Mouse (Mus musculus) hindbrain, embryonic 15.5 days (tissue): Measurements from ENCODE around the gene Trim2. TPM values are rescaled to one million over a fixed set of nuclear protein-coding genes. Genes with fewer than 3 reads are reported as not detected.

Experiments used
- ATAC-seq: fragments of 200-750 bp; cut with Nextera tagmentation; 2 replicates; pipeline ENCODE4 v1.8.0; 2017; ENCODE audit warnings: low read depth, moderate number of reproducible peaks, moderate TSS enrichment; ENCODE audit not compliant: low FRiP score
- H3K27ac ChIP-seq: fragments of 300-500 bp; sonication (generic); replicated peaks from 2 replicates; pipeline ENCODE4 v1.5.1; 2015; ENCODE audit warnings: mild to moderate bottlenecking, inconsistent platforms
- H3K27me3 ChIP-seq: fragments of 300-500 bp; sonication (generic); 2 replicates; pipeline ENCODE4 v1.6.1; 2015; ENCODE audit warnings: control low read depth, inconsistent platforms
- H3K36me3 ChIP-seq: fragments of 300-500 bp; sonication (generic); 2 replicates; pipeline ENCODE4 v1.6.1; 2015; ENCODE audit warnings: control low read depth, inconsistent platforms
- H3K4me1 ChIP-seq: fragments of 300-500 bp; sonication (generic); replicated peaks from 2 replicates; pipeline ENCODE4 v1.6.1; 2015; ENCODE audit warnings: control low read depth, inconsistent platforms
- H3K4me2 ChIP-seq: fragments of 300-500 bp; sonication (generic); 2 replicates; pipeline ENCODE4 v1.6.1; 2015; ENCODE audit warnings: moderate library complexity, mild to moderate bottlenecking, inconsistent platforms
- H3K4me3 ChIP-seq: fragments of 300-500 bp; sonication (generic); 2 replicates; pipeline ENCODE4 v1.5.1; 2015; ENCODE audit warnings: mild to moderate bottlenecking, inconsistent platforms
- H3K9ac ChIP-seq: fragments of 300-500 bp; sonication (generic); 2 replicates; pipeline ENCODE4 v1.6.1; 2015; ENCODE audit warnings: inconsistent platforms
- H3K9me3 ChIP-seq: fragments of 300-500 bp; sonication (generic); 2 replicates; pipeline ENCODE4 v1.6.1; 2016; ENCODE audit warnings: control low read depth, inconsistent platforms
- WGBS: fragments of 180-500 bp; shearing (Covaris S2); methylation state at CpG from one replicate; pipeline ENCODE4 v1.1.7; 2015; 5-methylcytosine and 5-hydroxymethylcytosine counted together
- polyA plus RNA-seq: library from polyadenylated mRNA; unstranded; fragments of >200 nt; fragmentation: Nextera tagmentation; extraction: Ambion mirVana; gene quantifications from 2 replicates; pipeline ENCODE4 v1.2.1, GENCODE M21; 2015

Trim2 gene
- polyA plus RNA-seq, result 139 and 145 TPM in 2 replicates

DNA sequence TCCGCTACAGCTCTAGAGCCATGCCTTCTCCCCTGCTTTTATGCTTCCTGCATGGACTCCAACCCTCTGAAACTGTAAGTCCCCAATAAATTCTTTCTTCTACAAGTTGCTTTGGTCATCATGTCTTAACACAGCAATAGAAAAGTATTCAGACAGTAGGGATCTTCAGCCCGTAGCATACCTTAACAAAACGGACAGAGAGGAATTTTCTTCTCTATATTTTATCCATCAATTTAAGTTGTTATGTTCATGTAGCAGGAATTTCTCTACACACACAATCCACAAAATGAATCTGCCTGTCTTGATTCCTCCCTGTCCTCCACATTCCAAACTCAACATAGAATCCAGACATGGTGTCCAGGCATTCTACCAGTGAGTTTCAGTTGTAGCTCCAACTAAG lies at the start of gene Trim2:
Trim2 (minus strand) TSS at position 101 of the 400 bp plus-strand sequence.
- no peaks in the 10 kb centered on the region for H3K27me3 ChIP-seq
- H3K36me3 ChIP-seq, result no peaks in the 10 kb centered on the region
- H3K4me1 ChIP-seq, result peaks cover 43% of the 10 kb centered on the region
- peak within 1 kb of the TSS; percentile 39 for H3K4me3 ChIP-seq
- H3K9me3 ChIP-seq, result no peaks in the 10 kb centered on the region
- H3K27ac ChIP-seq, result peak within 1 kb of the TSS; percentile 83
- peak within 1 kb of the TSS; percentile 67 for H3K4me2 ChIP-seq
- 92% methylated on average over 3 of the region's 3 CpGs for WGBS
- no peak within 1 kb of the TSS for H3K9ac ChIP-seq
- ATAC-seq, result no peak

DNA sequence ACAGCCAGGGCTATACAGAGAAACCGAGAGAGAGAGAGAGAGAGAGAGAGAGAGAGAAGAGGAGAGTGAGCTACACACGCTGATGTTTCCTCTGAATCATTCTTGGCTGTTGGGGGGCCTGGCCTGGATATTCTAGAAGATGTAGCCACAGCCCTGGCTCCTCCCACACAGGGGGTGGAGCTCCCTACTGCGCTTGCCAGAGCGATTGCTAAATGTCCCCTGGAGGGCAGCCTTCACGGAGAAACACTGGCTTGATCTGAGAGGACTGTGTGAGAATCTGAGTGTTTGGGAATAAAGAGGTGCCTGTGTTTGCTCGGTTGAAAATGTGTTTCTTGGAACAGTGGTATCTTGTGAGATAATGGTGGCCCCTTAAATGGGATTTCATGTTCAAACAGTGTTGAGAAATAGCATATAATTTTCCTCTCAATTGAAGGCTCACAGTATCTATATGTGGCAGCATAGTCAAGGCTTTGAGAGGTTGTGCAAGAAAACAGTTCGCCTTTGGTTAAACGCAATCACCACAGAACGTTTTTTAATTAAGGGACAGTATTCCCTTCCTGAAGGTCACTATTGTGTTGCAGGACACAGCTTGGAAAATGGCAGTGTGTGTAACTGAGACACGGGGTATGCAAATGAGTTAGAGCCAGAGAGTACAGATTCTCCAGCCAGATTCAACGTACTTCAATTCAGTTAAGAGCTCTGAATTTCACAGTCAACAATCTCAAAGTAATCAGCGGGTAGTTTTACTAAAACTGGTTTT lies 49.4 kb upstream of the Trim2 start:
- no peak overlapping the region for H3K4me3 ChIP-seq
- no peaks in the 10 kb centered on the region for H3K36me3 ChIP-seq
- no peak overlapping the region for H3K4me2 ChIP-seq
- H3K9ac ChIP-seq, result no peak overlapping the region
- 47% methylated on average over 12 of the region's 12 CpGs for whole genome bisulfite sequencing
- H3K9me3 ChIP-seq, result no peaks in the 10 kb centered on the region
- H3K4me1 ChIP-seq, result no peaks in the 10 kb centered on the region
- H3K27me3 ChIP-seq, result no peaks in the 10 kb centered on the region
- no peak overlapping the region for H3K27ac ChIP-seq
- 0 out of 2 replicates have a peak, but pooled peaks have one; percentile 15 for ATAC-seq

DNA sequence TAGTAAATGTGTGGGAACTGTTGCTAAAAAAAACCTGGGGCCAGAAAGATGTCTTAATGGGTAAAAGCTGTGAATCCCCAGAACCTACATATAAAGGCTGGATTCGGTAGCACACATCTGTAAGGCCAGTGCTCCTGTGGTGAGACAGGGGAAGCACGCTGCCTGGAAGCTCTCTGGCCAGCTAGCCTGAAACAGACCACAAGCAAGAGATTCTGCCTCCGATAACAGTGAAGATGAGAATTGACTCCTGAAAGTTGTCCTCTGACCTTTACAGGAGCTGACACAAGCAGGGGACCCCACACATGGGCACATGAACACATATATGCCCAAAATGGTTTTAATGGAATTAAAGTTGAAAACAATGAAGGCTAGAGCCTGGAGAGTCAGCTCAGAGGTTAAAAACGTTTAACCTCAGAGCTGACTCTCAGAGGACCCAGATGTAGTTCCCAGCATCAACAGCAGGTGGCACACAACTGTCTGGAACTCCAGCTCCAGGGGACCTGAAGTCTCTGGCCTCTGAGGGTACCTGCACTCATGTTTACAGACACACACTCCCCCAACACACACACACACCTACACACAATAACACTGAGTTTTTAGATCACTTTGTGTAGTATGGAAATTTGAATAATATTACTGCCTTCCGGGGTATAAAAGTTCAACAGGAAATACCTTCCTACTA lies 45.8 kb upstream of the Trim2 start:
- Histone ChIP-seq H3K4me3 (no peak overlapping the region), H3K27me3 (no peaks in the 10 kb centered on the region), H3K36me3 (no peaks in the 10 kb centered on the region), H3K9ac (no peak overlapping the region), H3K9me3 (no peaks in the 10 kb centered on the region), H3K4me2 (no peak overlapping the region), H3K27ac (no peak overlapping the region), H3K4me1 (no peaks in the 10 kb centered on the region)
- WGBS, result 50% methylated on average over 5 of the region's 5 CpGs
- ATAC-seq, result no peak

DNA sequence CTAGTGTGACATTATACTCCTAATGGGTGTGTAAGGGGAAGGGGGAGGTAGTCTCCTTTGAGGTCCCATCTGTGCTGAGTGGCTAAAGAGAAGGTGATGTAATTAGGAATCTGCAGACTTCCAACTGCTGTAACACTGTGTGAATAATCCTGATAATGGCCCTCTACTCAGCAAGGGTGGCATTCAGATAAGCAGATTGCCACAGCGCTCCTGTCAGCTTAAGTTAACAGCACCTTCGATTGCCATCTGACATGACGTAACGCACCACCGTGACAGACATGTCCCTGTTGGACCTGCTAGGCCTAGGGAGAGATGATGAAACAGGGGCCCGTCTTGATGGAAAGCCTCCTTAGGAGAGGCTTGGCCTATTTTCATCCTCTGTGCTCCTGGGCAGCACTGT lies 43.6 kb upstream of the Trim2 start:
- no peak overlapping the region for H3K27ac ChIP-seq
- ATAC-seq, result no peak
- H3K27me3 ChIP-seq, result no peaks in the 10 kb centered on the region
- H3K4me1 ChIP-seq, result peaks cover 12% of the 10 kb centered on the region
- no peaks in the 10 kb centered on the region for H3K36me3 ChIP-seq
- H3K9ac ChIP-seq, result no peak overlapping the region
- no peak overlapping the region for H3K4me2 ChIP-seq
- H3K4me3 ChIP-seq, result no peak overlapping the region
- WGBS, result 86% methylated on average over 6 of the region's 6 CpGs
- no peaks in the 10 kb centered on the region for H3K9me3 ChIP-seq

DNA sequence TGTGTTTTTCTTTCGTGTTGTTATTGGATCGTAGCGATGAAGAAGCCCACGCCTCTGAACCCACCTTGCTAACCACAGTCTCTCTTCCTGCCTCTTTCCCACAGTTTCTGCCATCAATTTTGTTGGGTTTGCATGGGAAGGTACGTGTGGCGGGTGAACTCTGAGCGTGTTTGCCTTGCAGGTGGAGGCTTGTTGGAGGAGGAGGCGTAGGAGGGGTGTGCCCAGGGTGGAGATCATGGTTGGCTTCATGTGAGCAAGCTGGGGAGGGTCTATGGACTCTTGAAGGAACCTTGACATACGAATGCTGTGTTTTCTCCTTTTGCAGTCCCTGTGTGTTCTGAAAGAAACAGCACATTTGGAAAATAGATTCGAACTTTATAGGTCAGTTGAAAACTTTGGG lies 43.1 kb upstream of the Trim2 start:
- no peaks in the 10 kb centered on the region for H3K36me3 ChIP-seq
- no peaks in the 10 kb centered on the region for H3K27me3 ChIP-seq
- no peak for ATAC-seq
- H3K9ac ChIP-seq, result no peak overlapping the region
- H3K4me1 ChIP-seq, result peaks cover 15% of the 10 kb centered on the region
- H3K4me2 ChIP-seq, result no peak overlapping the region
- H3K9me3 ChIP-seq, result no peaks in the 10 kb centered on the region
- no peak overlapping the region for H3K27ac ChIP-seq
- no peak overlapping the region for H3K4me3 ChIP-seq
- WGBS, result 95% methylated on average over 10 of the region's 10 CpGs

DNA sequence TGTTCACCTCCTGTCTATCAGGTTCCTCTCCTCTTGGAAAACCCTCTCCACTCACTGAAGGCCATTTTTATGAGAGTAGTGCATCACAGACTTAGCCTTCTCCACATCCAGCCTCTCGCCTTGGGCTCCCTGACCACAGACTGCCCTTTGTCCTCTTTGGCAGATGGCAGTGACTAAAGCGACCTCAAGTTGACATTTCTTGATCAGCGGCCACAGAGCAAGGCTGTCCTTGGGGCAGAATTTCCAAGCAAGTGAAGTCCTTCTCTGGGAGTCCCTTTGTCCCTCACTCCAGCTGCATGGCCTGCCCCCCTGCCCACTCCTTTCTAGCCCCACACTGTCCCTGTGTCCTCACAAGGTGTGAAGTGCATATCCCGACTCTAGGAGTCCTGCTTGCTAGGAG lies 40.7 kb upstream of the Trim2 start:
- H3K36me3 ChIP-seq, result no peaks in the 10 kb centered on the region
- H3K4me3 ChIP-seq, result no peak overlapping the region
- ATAC-seq, result no peak
- no peaks in the 10 kb centered on the region for H3K9me3 ChIP-seq
- H3K4me2 ChIP-seq, result no peak overlapping the region
- H3K27me3 ChIP-seq, result no peaks in the 10 kb centered on the region
- 68% methylated on average over 4 of the region's 4 CpGs for WGBS
- no peak overlapping the region for H3K9ac ChIP-seq
- H3K27ac ChIP-seq, result no peak overlapping the region
- peaks cover 15% of the 10 kb centered on the region for H3K4me1 ChIP-seq

DNA sequence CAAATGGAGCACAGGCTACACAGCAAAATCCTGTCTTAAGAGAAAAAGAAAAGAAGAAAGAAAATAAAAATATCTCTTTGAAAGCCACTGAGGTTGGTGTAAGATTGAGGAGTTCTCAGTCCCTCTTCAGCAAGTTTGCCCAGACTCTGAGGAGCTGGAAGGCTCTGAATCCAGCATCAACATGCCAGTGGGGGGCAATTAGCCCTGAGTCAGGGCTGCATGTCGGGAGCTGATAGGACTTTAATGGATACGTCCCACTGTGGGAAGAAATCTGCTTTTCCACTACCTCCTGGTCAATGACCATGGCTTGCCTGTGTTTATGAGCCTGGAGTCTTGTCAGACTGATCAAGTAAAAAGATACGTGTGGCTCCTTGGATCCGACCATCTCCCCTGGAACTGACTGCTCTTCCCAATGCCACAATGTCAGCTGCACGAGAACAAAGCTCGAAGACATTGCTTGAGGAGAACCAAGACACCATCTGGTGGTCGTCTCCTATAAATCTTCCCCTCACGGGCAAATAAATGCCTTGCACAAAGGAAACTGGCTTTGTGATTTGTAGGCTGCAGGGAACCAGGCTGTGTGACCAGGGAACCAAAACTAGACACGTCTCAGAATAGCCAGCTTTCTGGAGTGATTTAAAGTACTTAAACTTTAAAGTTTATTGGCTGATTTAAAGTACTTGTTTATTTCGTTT lies 39.9 kb upstream of the Trim2 start:
- no peaks in the 10 kb centered on the region for H3K27me3 ChIP-seq
- no peak overlapping the region for H3K27ac ChIP-seq
- ATAC-seq, result no peak
- H3K4me2 ChIP-seq, result no peak overlapping the region
- H3K9ac ChIP-seq, result no peak overlapping the region
- 22% methylated on average over 10 of the region's 10 CpGs for WGBS
- no peaks in the 10 kb centered on the region for H3K36me3 ChIP-seq
- no peaks in the 10 kb centered on the region for H3K9me3 ChIP-seq
- peaks cover 15% of the 10 kb centered on the region for H3K4me1 ChIP-seq
- H3K4me3 ChIP-seq, result no peak overlapping the region

DNA sequence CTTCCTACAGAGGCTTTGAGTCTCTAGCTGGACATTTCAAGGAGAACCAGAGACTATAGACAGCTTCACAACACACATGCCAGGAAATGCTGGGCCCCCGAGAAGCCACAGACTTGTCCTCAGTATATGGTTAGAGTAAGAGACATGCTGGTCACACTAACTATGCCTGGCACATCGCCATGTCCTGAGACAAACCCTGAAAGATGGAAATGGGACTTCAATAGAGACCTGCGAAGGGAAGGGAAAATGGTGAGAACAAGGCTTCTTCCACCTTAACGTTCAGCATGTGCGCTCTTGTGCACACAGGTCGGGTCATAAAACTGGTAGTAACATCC lies 38.9 kb upstream of the Trim2 start:
- no peaks in the 10 kb centered on the region for H3K36me3 ChIP-seq
- H3K9ac ChIP-seq, result 0 out of 2 replicates have a peak overlapping the region, but pooled peaks have one; percentile 40
- H3K27me3 ChIP-seq, result no peaks in the 10 kb centered on the region
- peak overlapping the region; percentile 65 for H3K4me2 ChIP-seq
- peaks cover 15% of the 10 kb centered on the region for H3K4me1 ChIP-seq
- H3K27ac ChIP-seq, result no peak overlapping the region
- no peaks in the 10 kb centered on the region for H3K9me3 ChIP-seq
- H3K4me3 ChIP-seq, result peak overlapping the region; percentile 34; the same call in 1 of the 2 replicates
- ATAC-seq, result no peak
- 54% methylated on average over 6 of the region's 6 CpGs for WGBS

DNA sequence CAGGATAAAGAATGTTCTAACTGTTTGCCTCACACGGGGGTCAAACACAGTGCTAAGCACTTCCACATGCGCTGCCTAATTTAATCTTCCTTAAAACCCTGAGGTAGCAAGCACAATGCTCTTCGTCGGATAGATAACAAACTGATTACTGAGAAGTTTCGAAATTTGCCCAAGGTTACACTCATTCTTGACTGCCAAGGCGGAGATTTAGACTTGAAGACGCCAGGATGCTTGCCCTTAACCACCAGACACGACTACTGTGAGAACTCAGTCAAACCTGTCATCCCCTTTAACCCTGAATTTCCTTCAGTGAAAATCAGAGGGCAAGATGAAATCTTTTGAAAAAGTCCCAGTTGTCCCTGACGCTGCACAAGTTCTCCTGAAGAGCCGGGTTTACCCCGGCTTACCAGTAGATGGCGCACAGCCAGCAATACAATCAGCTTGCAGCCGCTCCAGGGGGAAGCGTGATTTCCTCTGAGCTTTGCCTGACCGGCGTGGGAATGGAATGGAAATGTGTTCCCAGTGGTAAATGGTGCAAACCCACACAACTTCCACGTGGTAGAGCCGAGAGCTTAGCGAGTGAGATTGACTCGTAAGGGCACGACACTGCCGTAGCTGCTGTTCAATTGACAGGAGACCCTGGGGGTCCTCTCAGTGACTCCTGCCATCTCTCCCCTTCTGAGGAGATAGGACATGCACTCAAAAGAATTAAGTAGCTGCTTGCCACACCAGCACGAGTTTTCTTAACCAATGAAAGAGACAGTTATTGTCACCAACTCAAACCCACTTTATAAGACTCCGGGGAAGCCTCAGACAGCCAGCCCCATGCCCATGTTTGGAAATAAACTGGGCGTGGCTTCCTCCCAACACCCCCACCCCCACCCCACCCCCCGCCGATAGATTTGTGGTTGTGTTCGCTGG lies 38.3 kb upstream of the Trim2 start:
- Histone ChIP-seq H3K4me3 (peak overlapping the region; percentile 34), H3K36me3 (no peaks in the 10 kb centered on the region), H3K4me1 (peaks cover 15% of the 10 kb centered on the region), H3K27me3 (no peaks in the 10 kb centered on the region), H3K9me3 (no peaks in the 10 kb centered on the region), H3K27ac (no peak overlapping the region), H3K9ac (peak overlapping the region; percentile 40; the same call in 1 of the 2 replicates), H3K4me2 (peak overlapping the region; percentile 65)
- WGBS, result 16% methylated on average over 28 of the region's 28 CpGs
- ATAC-seq, result peak; percentile 83

DNA sequence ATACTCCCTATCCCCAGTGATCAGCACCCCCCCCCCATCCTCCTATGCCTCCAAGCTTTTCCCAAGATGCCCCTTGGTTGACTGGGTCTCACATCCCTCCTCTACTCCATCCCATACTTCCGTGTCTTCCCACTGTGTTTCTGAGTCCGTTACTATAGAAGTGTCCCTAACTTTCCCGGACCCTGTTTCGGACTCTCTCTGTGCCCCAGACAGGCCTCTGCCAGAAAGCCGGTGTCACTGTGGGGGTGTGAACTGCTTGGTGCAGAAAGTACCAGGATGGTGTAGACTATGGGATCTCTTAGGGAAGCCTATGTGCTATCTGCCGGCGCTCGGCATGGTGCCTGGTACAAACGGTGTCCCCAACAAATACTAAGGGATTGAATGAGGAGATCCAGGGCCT lies 36.4 kb upstream of the Trim2 start:
- Histone ChIP-seq H3K4me1 (peaks cover 15% of the 10 kb centered on the region), H3K36me3 (no peaks in the 10 kb centered on the region), H3K4me3 (no peak overlapping the region), H3K9me3 (no peaks in the 10 kb centered on the region), H3K27me3 (no peaks in the 10 kb centered on the region), H3K9ac (no peak overlapping the region), H3K4me2 (no peak overlapping the region), H3K27ac (no peak overlapping the region)
- WGBS, result 91% methylated on average over 9 of the region's 9 CpGs
- ATAC-seq, result no peak

DNA sequence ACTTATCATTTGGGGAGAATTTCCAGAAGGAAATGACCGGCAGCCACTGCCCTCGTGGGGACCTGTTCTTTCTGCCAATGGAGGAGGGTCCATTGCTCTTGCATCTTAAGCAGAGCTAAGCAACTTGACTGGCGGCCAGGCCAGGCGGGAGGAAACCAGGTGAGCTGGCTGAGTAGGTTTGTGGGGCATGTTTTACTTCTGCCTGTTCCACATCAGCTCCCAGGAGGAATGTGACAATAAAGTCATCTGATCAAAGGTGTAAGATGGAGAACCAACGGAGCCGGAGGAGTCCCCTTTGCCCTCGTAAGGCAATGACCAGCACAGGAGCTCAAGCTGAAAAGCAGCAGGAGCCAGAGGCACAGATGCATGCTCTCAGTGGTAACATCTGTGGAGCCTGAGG lies 35.1 kb upstream of the Trim2 start:
- ATAC-seq, result no peak
- no peaks in the 10 kb centered on the region for H3K36me3 ChIP-seq
- no peak overlapping the region for H3K9ac ChIP-seq
- H3K9me3 ChIP-seq, result no peaks in the 10 kb centered on the region
- no peak overlapping the region for H3K27ac ChIP-seq
- peaks cover 14% of the 10 kb centered on the region for H3K4me1 ChIP-seq
- WGBS, result 79% methylated on average over 7 of the region's 7 CpGs
- no peak overlapping the region for H3K4me3 ChIP-seq
- no peaks in the 10 kb centered on the region for H3K27me3 ChIP-seq
- no peak overlapping the region for H3K4me2 ChIP-seq
